Mouse (Mus musculus): ENCODE measurements around the gene Fbxo4. TPM values are rescaled to one million over a fixed set of nuclear protein-coding genes. Genes with fewer than 3 reads are reported as not detected.

Fbxo4 gene
- 5.3 and 6.5 TPM in 2 replicates for polyA plus RNA-seq (2014; fragmentation: Nextera tagmentation; extraction: Ambion mirVana)

GRCm38 (mm10) chr15:3979061-3979848 is at the start of gene Fbxo4:
Gene Fbxo4 (minus strand): TSS chr15:3979573.
- Histone ChIP-seq H3K4me1 (replicated peaks; ENCODE audit: control insufficient read depth, insufficient read depth, low read length) (no peaks in the 10 kb centered on the region), H3K4me2 (ENCODE audit: low read depth, low read length, severe bottlenecking) (peak within 1 kb of the TSS; percentile 71), H3K9me3 (ENCODE audit: control insufficient read depth, low read length) (no peaks in the 10 kb centered on the region), H3K27ac (ENCODE audit: low read depth, low read length) (peak within 1 kb of the TSS; percentile 79), H3K27me3 (ENCODE audit: control insufficient read depth, insufficient read depth, low read length) (no peaks in the 10 kb centered on the region), H3K36me3 (ENCODE audit: control insufficient read depth, insufficient read depth, low read length) (no peaks in the 10 kb centered on the region), H3K9ac (ENCODE audit: low read length) (peak within 1 kb of the TSS; percentile 94), H3K4me3 (ENCODE audit: low read depth, low read length) (peak within 1 kb of the TSS; percentile 61)
- DNase-seq (ENCODE audit: low spot score) (peak; percentile 79), ATAC-seq (replicated peaks; ENCODE audit: low FRiP score) (peak; percentile 94)
- WGBS: 3% methylated on average over 58 of the region's 61 CpGs

- ATAC-seq (replicated peaks; ENCODE audit: low FRiP score): no peak
- no peak overlapping the region for H3K27ac ChIP-seq (ENCODE audit: low read depth, low read length)
- no peaks in the 10 kb centered on the region for H3K9me3 ChIP-seq (ENCODE audit: control insufficient read depth, low read length)
- H3K4me2 ChIP-seq (ENCODE audit: low read depth, low read length, severe bottlenecking): no peak overlapping the region
- H3K27me3 ChIP-seq (ENCODE audit: control insufficient read depth, insufficient read depth, low read length): no peaks in the 10 kb centered on the region
- H3K9ac ChIP-seq (ENCODE audit: low read length): no peak overlapping the region
- H3K4me3 ChIP-seq (ENCODE audit: low read depth, low read length): no peak overlapping the region
- H3K36me3 ChIP-seq (ENCODE audit: control insufficient read depth, insufficient read depth, low read length): no peaks in the 10 kb centered on the region
- no peaks in the 10 kb centered on the region; the same call in 1 of the 2 replicates for H3K4me1 ChIP-seq (replicated peaks; ENCODE audit: control insufficient read depth, insufficient read depth, low read length)
- DNase-seq (ENCODE audit: low spot score): no peak
Observed at GRCm38 (mm10) chr15:4028960-4029359, 49.6 kb upstream of the Fbxo4 start.

- Histone ChIP-seq H3K9ac (ENCODE audit: low read length) (no peak overlapping the region), H3K4me2 (ENCODE audit: low read depth, low read length, severe bottlenecking) (no peak overlapping the region), H3K36me3 (ENCODE audit: control insufficient read depth, insufficient read depth, low read length) (no peaks in the 10 kb centered on the region), H3K27me3 (ENCODE audit: control insufficient read depth, insufficient read depth, low read length) (no peaks in the 10 kb centered on the region), H3K27ac (ENCODE audit: low read depth, low read length) (no peak overlapping the region), H3K4me1 (replicated peaks; ENCODE audit: control insufficient read depth, insufficient read depth, low read length) (no peaks in the 10 kb centered on the region; the same call in 1 of the 2 replicates), H3K9me3 (ENCODE audit: control insufficient read depth, low read length) (no peaks in the 10 kb centered on the region), H3K4me3 (ENCODE audit: low read depth, low read length) (no peak overlapping the region)
- no peak for ATAC-seq (replicated peaks; ENCODE audit: low FRiP score)
- DNase-seq (ENCODE audit: low spot score): no peak
- WGBS: 77% methylated on average over 6 of the region's 6 CpGs
Observed at GRCm38 (mm10) chr15:4028411-4028700, 49.0 kb upstream of the Fbxo4 start.

GRCm38 (mm10) chr15:4027671-4028410 is 48.5 kb upstream of the Fbxo4 start:
- H3K9me3 ChIP-seq (ENCODE audit: control insufficient read depth, low read length): no peaks in the 10 kb centered on the region
- peak overlapping the region; percentile 80 for H3K4me2 ChIP-seq (ENCODE audit: low read depth, low read length, severe bottlenecking)
- H3K4me3 ChIP-seq (ENCODE audit: low read depth, low read length): peak overlapping the region; percentile 71
- H3K36me3 ChIP-seq (ENCODE audit: control insufficient read depth, insufficient read depth, low read length): no peaks in the 10 kb centered on the region
- ATAC-seq (replicated peaks; ENCODE audit: low FRiP score) (no peak), DNase-seq (ENCODE audit: low spot score) (no peak)
- H3K9ac ChIP-seq (ENCODE audit: low read length): peak overlapping the region; percentile 84
- H3K27ac ChIP-seq (ENCODE audit: low read depth, low read length): no peak overlapping the region
- no peaks in the 10 kb centered on the region for H3K27me3 ChIP-seq (ENCODE audit: control insufficient read depth, insufficient read depth, low read length)
- WGBS: 11% methylated on average over 6 of the region's 6 CpGs
- H3K4me1 ChIP-seq (replicated peaks; ENCODE audit: control insufficient read depth, insufficient read depth, low read length): no peaks in the 10 kb centered on the region; the same call in 1 of the 2 replicates

- WGBS: 1% methylated on average over 65 of the region's 65 CpGs
- Histone ChIP-seq H3K36me3 (ENCODE audit: control insufficient read depth, insufficient read depth, low read length) (no peaks in the 10 kb centered on the region), H3K4me1 (replicated peaks; ENCODE audit: control insufficient read depth, insufficient read depth, low read length) (no peaks in the 10 kb centered on the region; the same call in 1 of the 2 replicates), H3K9me3 (ENCODE audit: control insufficient read depth, low read length) (no peaks in the 10 kb centered on the region), H3K27me3 (ENCODE audit: control insufficient read depth, insufficient read depth, low read length) (no peaks in the 10 kb centered on the region), H3K27ac (ENCODE audit: low read depth, low read length) (peak overlapping the region; percentile 85), H3K9ac (ENCODE audit: low read length) (peak overlapping the region; percentile 84), H3K4me2 (ENCODE audit: low read depth, low read length, severe bottlenecking) (peak overlapping the region; percentile 80), H3K4me3 (ENCODE audit: low read depth, low read length) (peak overlapping the region; percentile 71)
- ATAC-seq (replicated peaks; ENCODE audit: low FRiP score): peak; percentile 79
- peak; percentile 86 for DNase-seq (ENCODE audit: low spot score)
Observed at GRCm38 (mm10) chr15:4026831-4027584, 47.6 kb upstream of the Fbxo4 start.

GRCm38 (mm10) chr15:4026231-4026773 is 46.9 kb upstream of the Fbxo4 start, which contains the start of gene Oxct1:
Gene Oxct1 (plus strand): TSS chr15:4026383.
- Histone ChIP-seq H3K4me1 (replicated peaks; ENCODE audit: control insufficient read depth, insufficient read depth, low read length) (no peaks in the 10 kb centered on the region; the same call in 1 of the 2 replicates), H3K4me2 (ENCODE audit: low read depth, low read length, severe bottlenecking) (peak within 1 kb of the TSS; percentile 80), H3K27ac (ENCODE audit: low read depth, low read length) (peak within 1 kb of the TSS; percentile 85), H3K9ac (ENCODE audit: low read length) (peak within 1 kb of the TSS; percentile 84), H3K27me3 (ENCODE audit: control insufficient read depth, insufficient read depth, low read length) (no peaks in the 10 kb centered on the region), H3K36me3 (ENCODE audit: control insufficient read depth, insufficient read depth, low read length) (no peaks in the 10 kb centered on the region), H3K9me3 (ENCODE audit: control insufficient read depth, low read length) (no peaks in the 10 kb centered on the region), H3K4me3 (ENCODE audit: low read depth, low read length) (peak within 1 kb of the TSS; percentile 71)
- DNase-seq (ENCODE audit: low spot score) (peak; percentile 93), ATAC-seq (replicated peaks; ENCODE audit: low FRiP score) (peak; percentile 96)
- under 1% methylated on average over 44 of the region's 45 CpGs for WGBS

- H3K9ac ChIP-seq (ENCODE audit: low read length): 0 out of 2 replicates have a peak overlapping the region, but pooled peaks have one; percentile 84
- peak overlapping the region; percentile 80 for H3K4me2 ChIP-seq (ENCODE audit: low read depth, low read length, severe bottlenecking)
- no peak overlapping the region; the same call in 1 of the 2 replicates for H3K27ac ChIP-seq (ENCODE audit: low read depth, low read length)
- H3K27me3 ChIP-seq (ENCODE audit: control insufficient read depth, insufficient read depth, low read length): no peaks in the 10 kb centered on the region
- no peaks in the 10 kb centered on the region for H3K36me3 ChIP-seq (ENCODE audit: control insufficient read depth, insufficient read depth, low read length)
- H3K9me3 ChIP-seq (ENCODE audit: control insufficient read depth, low read length): no peaks in the 10 kb centered on the region
- no peaks in the 10 kb centered on the region; the same call in 1 of the 2 replicates for H3K4me1 ChIP-seq (replicated peaks; ENCODE audit: control insufficient read depth, insufficient read depth, low read length)
- WGBS: 48% methylated on average over 11 of the region's 11 CpGs
- DNase-seq (ENCODE audit: low spot score) (no peak), ATAC-seq (replicated peaks; ENCODE audit: low FRiP score) (no peak)
- H3K4me3 ChIP-seq (ENCODE audit: low read depth, low read length): no peak overlapping the region; the same call in 1 of the 2 replicates
Observed at GRCm38 (mm10) chr15:4025508-4025904, 46.1 kb upstream of the Fbxo4 start.

All from forebrain, embryonic 11.5 days (tissue).